28 mouse cellular contexts compared by ENCODE assay signal in the genomic region with DNA sequence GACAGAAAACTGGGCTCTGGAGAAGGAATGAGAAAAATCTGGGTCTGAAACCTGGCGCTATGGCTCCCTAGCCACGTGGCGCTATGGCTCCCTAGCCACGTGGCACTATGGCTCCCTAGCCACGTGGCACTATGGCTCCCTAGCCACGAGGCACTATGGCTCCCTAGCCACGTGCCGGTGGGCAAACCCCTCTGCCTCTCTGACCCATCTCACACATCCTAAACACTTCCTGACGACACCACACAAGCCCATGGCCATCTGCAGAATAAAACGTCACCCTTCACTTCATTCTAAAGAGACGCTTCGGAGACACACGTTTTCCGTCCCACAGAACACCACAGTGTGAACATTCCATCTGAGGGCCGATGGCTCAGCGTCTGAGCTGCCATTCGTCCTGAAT.
"Had no signal": no experiment of that assay in that cellular context is flagged by ENCODE, and none has a peak within 500 bp of the region (broad histone marks: within the 10 kb centered on the region; RNA-seq: fewer than 3 reads in every experiment).

No protein-coding gene starts in this region.

- H3K36me3 ChIP-seq: embryonic facial prominence, embryonic 10.5 days; embryonic facial prominence, embryonic 12.5 days; embryonic facial prominence, embryonic 13.5 days; embryonic facial prominence, embryonic 15.5 days; forebrain, embryonic 10.5 days; forebrain, embryonic 12.5 days; forebrain, embryonic 15.5 days had no signal

- H3K9ac ChIP-seq: embryonic facial prominence, embryonic 12.5 days; embryonic facial prominence, embryonic 13.5 days; embryonic facial prominence, embryonic 15.5 days; forebrain, embryonic 12.5 days; forebrain, embryonic 13.5 days; forebrain, embryonic 15.5 days; forebrain, postnatal 0 days had no signal

- DNase-seq: cerebellum, adult 8-10 months; cerebellum, adult 9-10 months; cerebellum, adult 9-11 months; cerebellum, postnatal 10 days; cerebellum, postnatal 14 days; cerebellum, postnatal 25 days; cerebellum, postnatal 36 days; embryo, embryonic 11 days; forebrain, postnatal 0 days; gastrocnemius, adult 2 months; gastrocnemius, postnatal 10 days; gastrocnemius, postnatal 14 days; gastrocnemius, postnatal 25 days; gastrocnemius, postnatal 36 days; heart, adult 11 months; heart, adult 18-20 months; heart, adult 2 months had no signal

- H3K4me2 ChIP-seq: embryonic facial prominence, embryonic 12.5 days; embryonic facial prominence, embryonic 13.5 days; embryonic facial prominence, embryonic 15.5 days; forebrain, embryonic 12.5 days; forebrain, embryonic 13.5 days; forebrain, embryonic 15.5 days had no signal

- ATAC-seq: forebrain, embryonic 13.5 days; forebrain, embryonic 14.5 days; forebrain, embryonic 15.5 days; forebrain, embryonic 16.5 days; forebrain, postnatal 0 days had no signal

- H3K27ac ChIP-seq: embryonic facial prominence, embryonic 10.5 days; embryonic facial prominence, embryonic 12.5 days; embryonic facial prominence, embryonic 13.5 days; embryonic facial prominence, embryonic 15.5 days; forebrain, embryonic 10.5 days; forebrain, embryonic 12.5 days; forebrain, embryonic 13.5 days; forebrain, embryonic 15.5 days; gastrocnemius, adult 2 months; heart, adult 2 months had no signal

- H3K4me3 ChIP-seq: embryonic facial prominence, embryonic 10.5 days; embryonic facial prominence, embryonic 12.5 days; embryonic facial prominence, embryonic 13.5 days; embryonic facial prominence, embryonic 15.5 days; erythroblast, embryonic 14.5 days; forebrain, embryonic 10.5 days; forebrain, embryonic 12.5 days; forebrain, embryonic 13.5 days; forebrain, embryonic 15.5 days; gastrocnemius, adult 2 months; heart, adult 2 months had no signal

- H3K27me3 ChIP-seq: embryonic facial prominence, embryonic 12.5 days; embryonic facial prominence, embryonic 13.5 days; embryonic facial prominence, embryonic 15.5 days; forebrain, embryonic 12.5 days; forebrain, embryonic 13.5 days; forebrain, embryonic 15.5 days had no signal

- H3K4me1 ChIP-seq: embryonic facial prominence, embryonic 10.5 days; embryonic facial prominence, embryonic 12.5 days; embryonic facial prominence, embryonic 13.5 days; embryonic facial prominence, embryonic 15.5 days; forebrain, embryonic 10.5 days had no signal

- H3K9me3 ChIP-seq: embryonic facial prominence, embryonic 10.5 days; embryonic facial prominence, embryonic 12.5 days; embryonic facial prominence, embryonic 13.5 days; embryonic facial prominence, embryonic 15.5 days; forebrain, embryonic 10.5 days; forebrain, embryonic 12.5 days; forebrain, embryonic 13.5 days; forebrain, embryonic 15.5 days had no signal
